Mouse (Mus musculus): ENCODE results near the gene Trpt1.
"Not testable (repeated sequence)": the region's sequence is repeated elsewhere in the genome, so short reads cannot be mapped to it uniquely, and the experiment has no call there.

Gene Trpt1

DNA sequence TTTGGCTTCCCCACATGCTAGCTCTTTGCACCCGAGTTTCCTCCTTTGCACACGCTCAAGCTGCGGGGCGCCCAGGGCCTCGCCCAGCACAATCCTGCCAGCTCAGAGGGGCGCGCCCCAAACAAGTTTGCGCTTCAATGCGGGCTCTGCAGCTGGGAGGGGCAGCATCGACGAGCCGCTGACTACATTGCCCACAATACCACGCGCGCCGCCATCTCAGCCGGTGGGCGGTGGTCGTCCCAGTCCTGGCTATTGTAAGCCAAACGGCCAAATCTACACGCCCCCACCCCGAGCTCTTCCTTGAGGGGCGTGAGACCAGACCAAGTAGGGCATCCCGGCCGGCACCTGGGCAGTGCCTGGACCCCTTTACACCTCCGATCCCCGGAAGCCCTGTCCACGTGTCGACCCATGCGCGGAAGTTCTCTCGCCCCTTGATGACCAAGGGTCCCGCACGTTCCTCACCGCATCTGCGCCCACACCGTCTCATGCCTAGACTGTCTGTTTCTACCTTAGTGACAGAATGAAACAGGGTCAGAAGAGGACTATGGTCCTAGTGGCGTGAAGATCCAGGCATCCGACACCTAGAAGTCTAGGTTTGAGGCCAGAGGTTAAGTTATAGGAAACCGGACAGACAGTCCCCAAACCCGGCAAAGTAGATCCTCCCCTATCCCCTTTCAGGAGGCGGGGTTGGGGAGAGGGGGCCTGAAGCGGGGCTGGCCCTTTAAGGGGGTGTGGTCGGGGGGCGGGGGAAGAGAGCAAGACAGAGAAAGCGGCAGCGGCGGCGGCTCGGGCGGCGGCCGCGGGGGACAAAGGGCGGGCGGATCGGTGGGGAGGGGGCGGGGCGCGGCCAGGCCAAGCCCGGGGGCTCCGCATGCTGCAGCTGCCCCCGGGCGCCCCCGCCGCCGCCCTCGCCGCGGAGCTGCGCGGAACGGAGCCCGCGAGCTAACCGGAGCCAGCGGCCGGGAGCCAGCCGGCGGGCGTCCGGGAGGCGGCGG, 21.4 kb upstream of the Trpt1 start, which contains the start of gene Ppp1r14b:
Gene Ppp1r14b, plus strand, starts transcription at position 758 of the 995 bp plus-strand sequence.
- DNase-seq (ENCODE audit: low spot score in 2 of 2), result peak; percentile 68 to 78

DNA sequence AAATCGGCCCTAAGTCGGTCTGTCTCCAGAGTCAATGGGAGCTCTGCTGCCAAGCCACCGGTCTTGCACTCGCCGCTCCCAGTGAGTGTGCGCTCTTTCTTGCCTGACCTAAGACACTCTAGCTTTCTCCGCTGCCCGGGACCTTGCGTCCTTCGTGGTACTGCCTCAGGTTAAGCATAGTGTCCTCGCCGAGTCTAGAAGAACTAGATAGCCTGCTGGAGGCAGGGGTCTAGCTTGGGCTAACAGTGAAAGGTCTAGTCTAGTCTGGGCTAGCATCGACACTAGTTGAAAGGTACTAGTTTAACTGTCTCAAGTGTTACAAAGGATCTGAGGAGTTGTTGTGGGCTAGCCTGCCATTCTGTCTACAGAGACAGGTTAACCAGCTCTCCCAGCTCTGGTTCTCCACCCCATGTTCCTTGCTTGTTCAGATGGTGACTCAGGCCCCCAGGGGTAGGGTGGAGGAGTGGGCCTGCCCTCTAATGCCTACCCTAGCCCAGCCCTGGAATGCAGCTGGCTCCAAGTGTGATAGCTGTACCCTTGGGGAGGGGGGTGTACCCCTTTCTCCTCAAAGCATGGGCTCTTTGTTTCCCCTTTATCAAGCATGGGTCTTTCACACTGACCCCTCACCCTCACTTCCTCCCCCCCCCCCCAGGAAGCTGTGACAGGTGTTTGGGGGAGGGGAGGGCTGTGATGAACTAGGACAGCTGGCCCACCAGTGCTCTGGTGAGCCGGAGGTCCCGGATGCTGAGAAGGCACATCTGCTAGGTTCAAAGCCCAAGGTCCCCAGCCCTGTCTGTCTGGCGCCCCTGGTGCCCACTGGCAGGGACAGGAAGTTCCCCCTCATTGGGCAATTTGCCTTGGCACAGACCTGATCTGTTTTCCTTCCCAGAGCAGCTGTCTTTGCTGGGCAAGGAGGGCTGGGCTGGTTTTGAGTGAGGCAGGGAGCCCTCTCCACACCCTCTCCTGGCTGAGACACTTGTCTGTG, 20.1 kb upstream of the Trpt1 start, which contains the start of gene Plcb3:
Gene Plcb3, minus strand, starts transcription at position 934 of the 985 bp plus-strand sequence.
- DNase-seq (ENCODE audit: low spot score in 2 of 2), result peak; percentile 77 to 85

DNA sequence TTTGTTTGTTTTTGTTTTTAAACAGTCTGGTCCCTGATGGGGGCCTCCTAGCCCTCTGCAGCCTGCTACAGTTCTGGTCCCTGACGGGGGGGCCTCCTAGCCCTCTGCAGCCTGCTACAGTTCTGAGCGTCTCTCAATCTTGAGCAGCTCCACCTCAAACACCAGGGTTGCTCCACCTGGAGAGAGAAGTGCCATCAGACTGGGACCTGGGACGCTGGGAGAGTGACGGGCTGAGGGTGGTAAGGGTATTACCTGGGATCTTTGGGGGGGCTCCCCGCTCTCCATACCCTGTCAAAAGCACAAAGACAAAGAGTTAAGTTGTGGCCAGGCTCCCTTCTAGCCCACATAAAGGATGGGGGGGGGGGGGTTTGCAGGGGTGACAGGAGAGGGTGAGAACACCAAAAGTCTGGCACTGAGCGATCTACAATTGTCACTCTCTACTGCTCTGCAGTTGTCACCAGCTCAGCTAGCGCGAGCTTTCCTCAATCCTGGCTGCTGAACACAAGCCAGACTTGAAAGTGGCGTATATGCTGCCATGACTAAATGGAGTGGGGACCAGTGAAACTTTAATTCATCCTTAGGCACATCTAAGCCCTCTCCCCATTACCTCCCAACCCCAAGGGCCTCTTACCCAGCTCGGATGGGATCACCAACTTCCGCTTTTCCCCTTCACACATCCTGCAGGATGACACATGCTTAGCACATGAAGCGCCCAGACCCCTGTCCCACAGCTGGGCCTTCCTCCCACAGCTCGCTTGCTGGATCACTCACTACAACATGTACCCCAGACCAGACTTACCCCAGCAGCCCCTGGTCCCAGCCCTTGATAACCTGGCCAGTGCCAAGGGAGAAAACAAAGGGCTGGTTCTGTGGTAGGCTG, 17.9 kb upstream of the Trpt1 start:
- no peak for DNase-seq (ENCODE audit: low spot score in 2 of 2)

DNA sequence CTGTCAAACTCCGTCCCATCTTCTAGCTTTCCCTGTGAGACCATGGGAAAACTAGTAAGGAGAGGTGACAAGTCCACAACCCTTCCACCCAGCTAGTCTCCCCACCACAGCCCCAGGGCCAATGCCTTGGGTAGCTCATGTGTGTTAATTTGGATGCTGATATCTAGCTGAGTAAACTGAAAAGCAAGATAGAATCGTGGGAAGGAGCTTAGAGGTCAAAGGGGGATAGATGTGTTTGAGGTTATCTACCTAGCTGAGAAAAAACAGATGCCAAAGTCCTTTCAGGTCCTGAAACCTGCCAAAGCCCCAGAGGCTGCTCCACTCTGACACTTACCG, 17.3 kb upstream of the Trpt1 start:
- no peak for DNase-seq (ENCODE audit: low spot score in 2 of 2)

DNA sequence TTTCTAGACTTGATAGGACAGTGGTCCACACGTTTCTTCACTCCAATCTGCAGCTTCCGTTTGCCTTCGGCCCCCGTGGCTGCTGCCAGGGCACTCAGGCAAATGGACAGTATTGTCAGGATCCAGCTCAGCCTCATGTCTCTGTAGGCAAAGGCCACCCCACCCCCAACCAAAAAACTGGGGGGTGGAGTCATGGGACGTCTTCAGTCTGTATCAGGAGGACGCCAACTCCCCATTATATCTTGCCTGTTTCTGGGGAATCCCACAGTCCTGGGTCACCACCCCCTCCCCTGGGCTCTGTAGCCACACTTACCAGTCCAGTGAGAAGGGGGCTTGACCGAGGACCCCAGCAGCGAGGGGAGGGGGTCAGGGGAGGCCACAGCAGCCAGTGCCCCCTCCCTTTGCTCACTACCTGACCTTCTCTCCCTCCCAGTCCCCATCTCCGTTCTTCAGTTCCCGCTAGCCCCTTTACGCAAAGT, 16.9 kb upstream of the Trpt1 start:
- peak in 1 of 2 experiments; percentile 75 for DNase-seq (ENCODE audit: low spot score in 2 of 2)

DNA sequence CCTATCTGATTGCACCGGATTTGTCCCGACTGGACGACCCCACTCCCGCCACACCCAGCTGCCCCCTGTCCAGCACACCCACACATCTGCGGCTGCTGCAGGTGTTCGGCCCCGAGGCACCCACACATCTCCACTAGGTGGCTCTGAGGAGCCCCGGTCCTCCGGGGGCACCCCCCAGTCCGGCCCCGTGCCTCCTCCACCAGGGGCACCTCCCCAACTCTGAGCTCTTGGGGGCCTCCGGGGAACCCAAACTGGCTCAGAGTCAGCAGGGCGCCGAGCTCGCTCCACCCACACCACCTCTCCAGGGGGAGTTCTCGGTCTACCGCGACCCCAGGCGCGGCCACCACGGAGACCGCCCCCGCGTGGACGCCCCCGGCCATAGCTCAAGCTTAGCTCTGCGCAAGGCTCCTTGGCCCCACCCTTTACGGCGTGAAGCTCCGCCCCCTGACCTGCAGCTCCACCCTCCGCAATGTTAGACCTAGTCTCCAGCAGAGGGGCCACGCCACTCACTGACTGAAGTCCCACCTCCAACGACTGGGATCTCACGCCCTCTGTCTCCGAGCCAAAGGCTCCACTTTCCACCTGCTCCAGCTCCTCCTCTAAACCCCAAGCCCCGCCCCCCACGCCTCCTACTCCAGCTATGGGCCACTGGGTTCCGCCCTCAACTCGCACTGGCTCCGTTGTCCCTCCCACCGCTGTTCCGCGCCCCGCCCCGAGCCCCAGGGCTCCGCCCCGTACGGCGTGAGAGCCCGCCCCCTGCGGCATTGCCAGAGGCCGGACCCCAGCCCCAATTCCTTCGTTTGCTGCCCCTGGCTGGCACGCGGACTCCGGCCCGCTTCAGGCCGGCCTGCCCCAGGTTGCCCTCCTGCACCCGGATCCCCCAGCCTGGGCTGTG, 16.2 kb upstream of the Trpt1 start:
- DNase-seq (ENCODE audit: low spot score in 2 of 2), result peak; percentile 99

DNA sequence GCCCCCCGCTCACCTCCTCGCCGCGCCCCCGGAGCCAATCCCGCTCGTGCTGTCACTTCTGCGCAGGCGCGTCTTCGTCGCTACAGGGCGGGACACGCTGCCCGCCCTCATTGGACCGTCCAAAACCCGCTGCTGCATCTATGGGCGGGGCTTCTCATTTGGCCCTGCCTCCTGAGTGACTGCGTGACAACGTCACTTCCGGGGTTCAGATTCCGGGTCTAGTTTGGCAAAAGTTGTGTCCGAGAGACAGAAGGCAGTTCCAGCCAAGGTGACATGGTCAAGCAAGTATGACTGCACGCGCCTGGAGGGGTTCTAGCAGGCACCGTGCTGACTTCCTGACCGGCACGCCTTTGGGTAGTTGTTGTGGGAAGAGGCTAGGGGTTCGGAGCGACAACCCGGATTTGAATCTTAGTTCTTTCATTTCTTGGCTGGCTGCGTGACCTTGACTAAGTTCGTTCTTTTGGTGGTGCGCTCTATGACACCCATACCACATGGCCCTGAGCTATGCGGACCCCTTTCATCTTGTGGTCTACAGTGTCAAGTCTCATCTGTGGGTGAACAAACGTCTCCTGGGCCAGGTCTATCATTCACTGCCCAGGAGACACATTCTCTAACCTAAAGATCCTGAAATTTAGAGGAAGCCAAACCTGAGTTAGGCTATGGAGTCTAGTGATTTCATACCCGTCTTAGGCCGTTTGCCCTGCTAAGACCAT, 15.4 kb upstream of the Trpt1 start, which contains the start of gene Fkbp2:
Gene Fkbp2, minus strand, starts transcription at position 121 of the 713 bp plus-strand sequence.
- DNase-seq (ENCODE audit: low spot score in 2 of 2), result peak; percentile 97 to 99

DNA sequence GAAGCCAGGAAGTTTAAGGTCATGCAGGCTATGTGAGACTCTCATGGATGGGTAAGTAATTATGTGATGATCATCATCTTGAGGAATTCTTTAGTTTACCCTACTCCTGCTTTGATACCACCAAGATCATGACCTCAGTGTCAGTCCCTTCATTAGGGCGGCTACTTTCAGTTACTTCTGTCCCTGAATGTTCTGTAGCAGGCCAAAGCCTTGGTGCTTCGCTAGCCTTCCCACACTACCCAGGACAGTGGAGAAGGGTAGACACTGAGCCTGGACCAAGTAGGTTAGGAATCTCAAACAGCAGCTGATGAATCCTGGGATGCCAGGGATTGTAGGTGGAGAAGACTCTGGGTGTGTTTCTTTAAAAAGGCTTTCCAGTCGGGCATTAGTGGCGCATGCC, 14.5 kb upstream of the Trpt1 start:
- no peak for DNase-seq (ENCODE audit: low spot score in 2 of 2)

DNA sequence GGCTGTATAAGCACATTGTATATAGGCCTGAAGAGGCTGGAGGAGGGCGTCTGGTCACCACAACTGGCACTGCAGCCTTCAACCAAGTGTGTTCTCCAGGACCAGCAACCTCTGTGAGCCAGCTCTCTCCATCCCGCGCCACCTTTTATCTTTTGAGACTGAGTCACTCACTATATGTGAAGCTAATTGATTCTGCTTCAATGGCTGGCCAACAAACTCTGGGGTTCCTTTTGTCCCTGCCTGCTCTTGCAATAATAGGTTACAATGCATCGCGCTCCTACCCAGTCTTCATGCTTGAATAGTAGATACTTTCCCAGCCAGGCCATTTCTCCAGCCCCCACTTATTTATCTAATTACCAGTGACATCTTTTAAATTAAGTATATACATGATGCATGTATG, 12.3 kb upstream of the Trpt1 start:
- no peak for DNase-seq (ENCODE audit: low spot score in 2 of 2)

DNA sequence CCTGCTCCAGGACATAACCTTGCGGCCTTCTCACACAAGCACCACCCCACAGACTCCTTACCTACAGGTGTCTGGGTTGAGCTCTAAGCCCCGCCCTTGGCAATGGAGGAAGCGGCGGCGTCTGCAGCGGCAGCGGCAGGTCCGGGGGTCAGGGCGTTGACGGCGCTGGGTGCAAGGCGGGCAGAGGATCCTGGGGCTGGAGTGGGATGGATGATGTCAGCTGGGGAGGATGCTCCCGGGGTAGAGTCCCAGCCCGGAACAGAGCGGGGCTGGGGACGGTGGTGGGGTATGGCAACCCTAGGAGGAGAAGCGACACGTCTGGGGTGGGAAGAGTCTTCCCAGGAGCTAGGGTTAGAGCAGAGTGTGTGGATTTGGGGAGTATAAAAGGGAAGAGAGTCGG, 10.6 kb upstream of the Trpt1 start:
- no peak for DNase-seq (ENCODE audit: low spot score in 2 of 2)

DNA sequence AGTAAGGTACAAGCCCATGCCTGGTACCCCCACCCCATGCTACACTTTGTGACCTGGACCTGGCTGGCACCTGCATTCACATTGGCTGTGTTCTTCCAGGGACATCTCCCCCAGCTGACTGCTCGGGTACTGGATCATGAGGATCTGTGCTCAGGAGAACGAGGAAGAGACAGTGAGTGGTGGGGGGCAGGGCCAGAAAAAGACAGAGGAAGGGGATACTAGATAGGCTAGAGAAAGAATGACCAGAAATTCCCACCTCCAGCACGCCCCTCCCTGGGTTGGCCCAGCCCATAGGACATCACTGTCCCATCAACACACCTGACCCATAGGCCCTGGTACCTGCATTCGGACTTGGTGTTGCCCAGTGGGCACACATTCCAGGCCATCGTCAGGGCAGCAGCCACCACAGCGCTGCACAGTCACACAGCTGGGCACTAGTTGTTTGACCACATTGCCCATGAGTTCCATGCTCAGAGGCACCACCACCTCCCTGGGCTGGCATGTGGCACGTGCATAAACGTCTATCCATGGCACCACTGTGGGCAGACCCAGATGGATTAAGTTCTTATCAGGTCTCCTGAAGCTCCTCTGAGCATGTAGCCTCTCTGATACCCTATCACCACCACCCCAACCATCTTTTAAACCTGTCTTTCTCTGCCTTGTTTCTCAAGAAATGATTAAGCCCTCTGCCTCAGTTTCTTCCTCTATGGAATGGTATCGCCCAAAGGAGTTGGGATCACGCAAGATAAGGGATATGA, 9.8 kb upstream of the Trpt1 start:
- DNase-seq (ENCODE audit: low spot score in 2 of 2), result no peak

DNA sequence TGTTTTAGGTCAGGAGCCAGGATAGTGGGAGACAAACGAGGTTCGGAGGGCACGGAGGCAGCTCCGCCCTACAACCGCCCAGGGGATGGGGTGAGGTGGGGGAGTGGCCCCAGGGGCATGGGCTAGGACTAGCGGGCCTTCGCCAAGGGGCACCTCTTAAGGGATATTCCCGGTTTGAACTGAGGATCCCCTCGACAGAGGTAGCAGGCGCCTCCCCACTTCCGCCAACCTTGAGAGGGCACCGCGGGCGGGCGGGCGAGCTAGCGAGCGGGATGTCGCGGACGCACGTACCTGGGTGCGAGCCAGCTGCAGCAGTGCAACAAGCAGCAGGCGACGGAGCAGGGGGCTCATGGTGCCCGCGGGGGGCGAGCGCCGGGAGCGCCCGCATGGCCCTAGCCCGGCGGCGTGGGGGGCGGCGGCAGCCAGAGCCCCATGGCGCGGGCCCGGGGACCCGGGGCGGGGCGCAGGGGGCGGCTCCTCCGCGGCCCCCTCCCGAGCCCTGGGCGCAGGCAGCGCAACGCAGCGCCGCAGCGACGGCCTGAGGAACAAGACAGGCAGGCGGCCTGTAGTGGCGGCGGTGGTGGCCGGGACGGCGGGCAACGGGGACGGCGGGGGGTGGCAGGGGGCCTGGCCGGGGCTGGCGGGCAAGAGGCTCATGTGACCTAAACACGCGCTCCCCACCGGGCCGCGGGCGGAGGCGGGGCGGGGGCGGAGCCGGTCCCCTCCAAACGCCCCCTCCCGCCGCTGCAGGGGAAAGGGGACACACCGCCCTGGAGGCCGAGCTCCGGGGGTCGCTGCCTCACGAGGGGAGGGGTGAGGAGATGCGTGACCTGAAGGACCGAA, 8.6 kb upstream of the Trpt1 start, which contains the start of gene Vegfb:
Gene Vegfb, minus strand, starts transcription at position 591 of the 843 bp plus-strand sequence.
- peak in 1 of 2 experiments; percentile 63 for DNase-seq (ENCODE audit: low spot score in 2 of 2)

DNA sequence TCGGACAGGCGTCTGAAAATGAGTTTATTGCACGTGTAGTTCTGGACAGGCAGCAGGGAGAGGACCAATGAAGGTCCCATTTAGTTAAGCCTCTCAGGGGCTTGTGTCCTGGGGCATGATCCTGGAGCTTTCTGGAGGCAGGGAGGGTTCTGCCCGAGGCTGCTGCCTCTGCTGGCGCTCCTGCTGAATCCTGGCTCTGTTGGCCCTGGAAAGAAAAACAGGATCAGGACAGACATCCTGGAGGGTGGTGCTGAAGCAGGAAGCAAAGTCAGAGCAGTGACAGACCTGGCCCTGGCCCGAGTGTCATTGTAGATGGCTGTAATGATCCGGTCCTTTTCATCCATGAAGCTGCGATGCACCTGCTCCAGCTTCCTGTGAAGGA, 8.0 kb upstream of the Trpt1 start:
- no peak for DNase-seq (ENCODE audit: low spot score in 2 of 2)

DNA sequence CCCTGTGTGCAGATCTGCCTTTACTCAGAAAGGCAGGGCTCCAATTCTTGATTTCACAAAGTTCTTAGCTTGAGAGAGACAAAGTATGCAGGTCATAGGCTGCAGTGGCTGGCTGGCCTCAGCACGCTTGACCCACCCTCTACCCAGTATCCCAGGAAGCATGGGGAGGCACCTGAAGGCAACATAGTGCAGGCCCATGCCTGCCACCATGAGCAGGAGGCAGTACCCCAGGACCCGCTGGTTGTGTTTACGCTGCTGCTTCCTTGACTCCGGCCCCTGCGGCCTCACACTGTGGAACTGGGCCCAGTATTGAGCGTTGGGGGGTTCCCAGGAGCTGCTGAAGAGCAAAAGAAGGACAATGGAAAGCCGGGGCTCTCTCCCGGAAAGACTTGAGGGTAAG, 6.7 kb upstream of the Trpt1 start:
- DNase-seq (ENCODE audit: low spot score in 2 of 2), result no peak

DNA sequence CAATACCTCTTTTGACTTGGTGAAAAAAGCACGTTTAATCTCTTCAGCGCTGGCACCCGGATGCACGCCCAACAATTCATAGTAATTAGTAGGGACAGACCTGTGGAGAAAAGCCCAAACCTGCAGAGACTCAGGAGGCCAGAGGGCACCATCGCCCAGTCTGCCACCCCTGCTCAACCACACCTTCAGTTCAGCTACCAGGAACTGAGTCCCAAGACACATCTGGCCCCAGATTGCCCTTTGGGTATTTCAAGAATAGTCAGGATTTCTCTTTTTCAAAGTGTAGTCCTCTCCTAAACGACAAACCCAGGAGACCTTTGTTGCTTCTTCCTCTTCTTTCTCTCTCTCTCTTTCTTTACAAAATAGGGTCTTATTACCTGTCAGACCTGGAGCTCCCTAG, 5.2 kb upstream of the Trpt1 start:
- no peak for DNase-seq (ENCODE audit: low spot score in 2 of 2)

DNA sequence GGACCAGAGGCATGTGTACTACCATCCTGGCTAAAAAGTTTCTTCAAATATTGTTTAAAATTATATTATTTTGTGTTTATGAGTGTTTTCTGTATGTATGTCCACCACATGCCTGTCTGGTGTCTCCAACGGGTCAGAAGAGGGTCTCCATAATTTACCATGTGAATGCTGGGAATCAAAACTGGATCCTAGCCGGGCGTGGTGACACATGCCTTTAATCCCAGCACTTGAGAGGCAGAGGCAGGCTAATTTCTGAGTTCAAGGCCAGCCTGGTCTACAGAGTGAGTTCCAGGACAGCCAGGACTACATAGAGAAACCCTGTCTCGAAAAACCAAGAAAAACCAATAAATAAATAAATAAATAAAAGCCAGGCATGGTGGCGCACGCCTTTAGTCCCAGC, 4.8 kb upstream of the Trpt1 start:
- DNase-seq (ENCODE audit: low spot score in 2 of 2), result not testable (repeated sequence)
